Mouse (Mus musculus) liver, embryonic 16.5 days (tissue): ENCODE measurements at regions not wholly inside any gene's neighbourhood (a gene's known extent, or its start where the extent isn't known, plus 50 kb on each side); places are given as distances from the start of the nearest gene placed in this dataset.

Experiments
- ATAC-seq: fragments of 200-750 bp; cut with Nextera tagmentation; 2 replicates; pipeline ENCODE4 v1.8.0; 2017; ENCODE audit warnings: low read depth, mild to moderate bottlenecking, moderate number of reproducible peaks, moderate library complexity
- H3K27ac ChIP-seq: fragments of 300-500 bp; sonication (generic); 2 replicates; pipeline ENCODE4 v1.5.1; 2014; ENCODE audit warnings: mild to moderate bottlenecking, low read length
- H3K27me3 ChIP-seq: fragments of 300-500 bp; sonication (generic); 2 replicates; pipeline ENCODE4 v1.6.1; 2014; ENCODE audit warnings: low read depth, low read length, mixed read lengths; ENCODE audit not compliant: control insufficient read depth, insufficient read depth
- H3K36me3 ChIP-seq: fragments of 300-500 bp; sonication (generic); 2 replicates; pipeline ENCODE4 v1.6.1; 2014; ENCODE audit warnings: mild to moderate bottlenecking; ENCODE audit not compliant: control insufficient read depth, insufficient read depth
- H3K4me1 ChIP-seq: fragments of 300-500 bp; sonication (generic); 2 replicates; pipeline ENCODE4 v1.6.1; 2014; ENCODE audit warnings: low read depth, low read length, mixed read lengths; ENCODE audit not compliant: control insufficient read depth
- H3K4me2 ChIP-seq: fragments of 300-500 bp; sonication (generic); 2 replicates; pipeline ENCODE4 v1.6.1; 2014; ENCODE audit warnings: low read depth, low read length, mixed read lengths
- H3K4me3 ChIP-seq: fragments of 300-500 bp; sonication (generic); 2 replicates; pipeline ENCODE4 v1.5.1; 2014; ENCODE audit warnings: low read depth, mild to moderate bottlenecking, low read length
- H3K9ac ChIP-seq: fragments of 300-500 bp; sonication (generic); 2 replicates; pipeline ENCODE4 v1.6.1; 2014; ENCODE audit warnings: low read depth, low read length
- H3K9me3 ChIP-seq: fragments of 300-500 bp; sonication (generic); replicated peaks from 2 replicates; pipeline ENCODE4 v1.6.1; 2016; ENCODE audit warnings: low read length; ENCODE audit not compliant: control insufficient read depth
- WGBS: fragments of 180-500 bp; shearing (Covaris S2); extraction: QIAGEN DNeasy Blood & Tissue Kit; methylation state at CpG from one replicate; pipeline ENCODE4 v1.1.7; 2014; ENCODE audit not compliant: insufficient replicate concordance; 5-methylcytosine and 5-hydroxymethylcytosine counted together

DNA sequence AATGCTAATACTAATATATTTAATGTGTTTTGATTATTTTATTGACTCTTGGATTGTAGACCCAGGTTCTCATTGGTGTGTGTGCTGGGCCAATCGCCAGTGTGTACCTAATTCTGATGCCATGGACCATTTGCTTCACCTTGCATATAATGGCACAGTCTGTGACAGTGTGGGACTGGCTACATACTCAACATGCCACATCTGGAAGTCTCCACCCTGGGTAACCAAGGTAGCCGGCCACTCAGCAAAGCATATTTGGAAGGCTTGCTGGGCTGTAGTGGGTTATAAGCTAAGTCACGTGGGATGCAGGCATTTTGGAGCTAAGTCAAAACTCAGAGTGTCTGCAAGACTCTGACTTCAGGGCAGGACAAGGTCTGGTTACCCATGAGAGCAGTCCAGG, 115.3 kb upstream of the 1700021F07Rik start:
- no peak for ATAC-seq
- no peaks in the 10 kb centered on the region; the same call in 1 of the 2 replicates for H3K4me1 ChIP-seq
- H3K4me3 ChIP-seq = no peak overlapping the region
- WGBS = 60% methylated on average over 3 of the region's 3 CpGs
- no peaks in the 10 kb centered on the region for H3K36me3 ChIP-seq
- no peaks in the 10 kb centered on the region for H3K9me3 ChIP-seq
- H3K9ac ChIP-seq = no peak overlapping the region
- H3K27ac ChIP-seq = no peak overlapping the region
- no peaks in the 10 kb centered on the region for H3K27me3 ChIP-seq
- no peak overlapping the region for H3K4me2 ChIP-seq

DNA sequence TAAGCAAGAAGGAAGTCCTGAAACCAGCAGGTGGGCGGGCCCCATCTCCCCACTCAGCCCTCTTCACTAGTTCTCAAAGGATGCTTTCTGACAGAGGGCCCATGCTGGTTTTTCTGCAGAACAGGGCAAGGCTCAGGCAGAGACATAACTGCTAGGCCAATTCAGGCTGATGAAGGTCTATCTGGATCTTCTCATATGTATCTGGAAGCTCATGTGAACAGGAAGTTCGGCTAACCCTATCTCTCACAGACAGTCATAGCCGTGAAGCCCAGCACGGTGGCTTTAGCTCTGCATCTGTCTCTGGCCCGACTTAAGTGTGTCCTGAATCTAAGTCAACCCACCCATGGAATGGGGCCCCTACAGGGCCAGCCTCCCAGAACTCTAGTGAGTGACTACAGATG, 113.7 kb upstream of the 1700021F07Rik start:
- Histone ChIP-seq H3K9ac (no peak overlapping the region), H3K27ac (no peak overlapping the region), H3K4me2 (no peak overlapping the region), H3K9me3 (no peaks in the 10 kb centered on the region), H3K4me1 (no peaks in the 10 kb centered on the region; the same call in 1 of the 2 replicates), H3K4me3 (no peak overlapping the region), H3K27me3 (no peaks in the 10 kb centered on the region), H3K36me3 (no peaks in the 10 kb centered on the region)
- WGBS = 18% methylated on average over 5 of the region's 5 CpGs
- no peak; the same call in 1 of the 2 replicates for ATAC-seq

GRCm38 (mm10) chr2:173409433-173409832, 113.0 kb upstream of the 1700021F07Rik start:
- Histone ChIP-seq H3K27ac (no peak overlapping the region), H3K9ac (no peak overlapping the region), H3K9me3 (no peaks in the 10 kb centered on the region), H3K4me3 (no peak overlapping the region), H3K4me1 (no peaks in the 10 kb centered on the region; the same call in 1 of the 2 replicates), H3K27me3 (no peaks in the 10 kb centered on the region), H3K4me2 (no peak overlapping the region), H3K36me3 (no peaks in the 10 kb centered on the region)
- no peak for ATAC-seq
- WGBS = 21% methylated on average over 16 of the region's 16 CpGs

DNA sequence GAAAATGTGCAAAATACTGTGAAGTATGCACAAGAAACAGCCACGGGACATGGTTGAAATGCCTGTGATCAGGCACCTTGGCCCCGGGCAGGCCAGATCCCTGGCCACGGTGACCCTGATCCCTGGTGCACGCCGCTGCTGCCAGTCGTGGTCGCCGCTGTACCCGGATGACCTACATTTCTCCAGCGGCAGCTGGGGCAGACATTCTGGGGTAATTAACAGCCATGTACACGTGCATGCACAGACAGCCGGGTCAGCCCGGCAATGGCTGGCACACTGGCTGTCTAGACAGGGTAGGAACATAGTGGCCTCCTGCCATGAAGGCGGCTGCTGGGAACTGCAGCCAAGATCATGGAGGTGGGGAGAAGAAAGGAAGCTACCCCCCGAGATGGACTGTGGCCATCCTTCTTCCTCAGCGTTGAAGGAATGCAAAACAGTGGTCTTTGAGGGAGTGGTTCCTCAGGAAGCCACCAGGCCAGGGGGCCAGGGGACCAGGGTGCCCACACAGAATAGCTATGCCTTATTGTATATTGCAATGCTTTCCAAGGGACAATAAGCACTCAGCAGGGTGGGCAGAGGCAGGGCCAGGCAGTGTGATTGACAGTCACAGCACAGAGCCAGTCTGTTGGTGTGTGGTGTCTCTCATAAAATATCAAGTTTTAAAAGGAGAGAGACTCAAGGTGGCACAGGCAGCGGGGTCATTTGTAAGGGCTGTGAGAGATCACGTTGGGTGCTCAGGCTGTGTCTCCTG, 108.3 kb upstream of the 1700021F07Rik start:
- no peak overlapping the region for H3K4me2 ChIP-seq
- WGBS = 66% methylated on average over 18 of the region's 18 CpGs
- no peaks in the 10 kb centered on the region for H3K9me3 ChIP-seq
- H3K27me3 ChIP-seq = no peaks in the 10 kb centered on the region
- H3K36me3 ChIP-seq = no peaks in the 10 kb centered on the region
- H3K4me3 ChIP-seq = no peak overlapping the region
- H3K27ac ChIP-seq = no peak overlapping the region
- H3K4me1 ChIP-seq = no peaks in the 10 kb centered on the region; the same call in 1 of the 2 replicates
- ATAC-seq = no peak
- no peak overlapping the region for H3K9ac ChIP-seq

DNA sequence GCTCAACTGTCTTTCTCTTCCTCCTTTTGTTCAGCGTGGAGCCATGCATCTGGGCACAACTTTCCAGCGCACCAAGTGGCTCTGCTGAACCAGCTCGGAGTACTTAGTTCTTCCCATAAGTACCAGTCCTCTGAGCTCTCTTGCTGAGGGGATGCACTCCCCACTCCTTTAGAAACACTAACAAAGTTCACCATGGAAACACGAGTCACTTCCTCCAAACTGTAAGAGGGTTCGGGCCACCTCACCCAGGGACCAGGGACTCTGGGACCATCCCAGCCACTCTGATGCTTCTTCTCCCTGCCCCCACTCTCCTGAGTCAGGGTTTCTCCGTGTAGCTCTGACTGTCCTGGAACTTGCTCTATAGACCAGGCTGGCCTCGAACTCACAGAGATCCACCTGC, 107.0 kb upstream of the 1700021F07Rik start:
- Histone ChIP-seq H3K27me3 (no peaks in the 10 kb centered on the region), H3K4me1 (no peaks in the 10 kb centered on the region), H3K36me3 (no peaks in the 10 kb centered on the region), H3K9ac (no peak overlapping the region), H3K27ac (no peak overlapping the region), H3K4me3 (no peak overlapping the region), H3K9me3 (no peaks in the 10 kb centered on the region), H3K4me2 (no peak overlapping the region)
- ATAC-seq = no peak
- 48% methylated on average over 7 of the region's 7 CpGs for WGBS

DNA sequence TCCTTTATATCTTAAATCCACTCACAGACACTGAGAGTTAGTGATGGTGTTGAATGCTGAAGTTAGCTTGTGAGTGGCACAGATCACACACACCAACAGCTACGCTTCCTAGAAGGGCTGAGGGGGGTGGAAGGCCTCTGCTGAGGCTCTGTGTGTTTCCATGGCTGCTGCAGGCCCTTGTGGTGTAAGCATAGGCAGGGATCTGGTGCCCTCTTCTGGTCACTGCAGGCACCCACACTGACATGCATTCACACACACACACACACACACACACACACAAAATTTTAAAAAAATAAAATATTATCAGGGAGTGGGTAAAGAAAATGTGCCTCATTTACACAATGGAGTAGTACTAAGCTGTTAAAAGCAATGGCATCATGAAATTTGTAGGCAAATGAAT, 105.5 kb upstream of the 1700021F07Rik start:
- WGBS = 55% methylated on average over 1 of the region's 1 CpGs
- Histone ChIP-seq H3K27ac (no peak overlapping the region), H3K4me1 (no peaks in the 10 kb centered on the region), H3K27me3 (no peaks in the 10 kb centered on the region), H3K4me2 (no peak overlapping the region), H3K4me3 (no peak overlapping the region), H3K9ac (no peak overlapping the region), H3K9me3 (no peaks in the 10 kb centered on the region), H3K36me3 (no peaks in the 10 kb centered on the region)
- no peak for ATAC-seq

GRCm38 (mm10) chr2:173418951-173419350, 103.4 kb upstream of the 1700021F07Rik start:
- Histone ChIP-seq H3K36me3 (no peaks in the 10 kb centered on the region), H3K27ac (no peak overlapping the region), H3K9ac (no peak overlapping the region), H3K27me3 (no peaks in the 10 kb centered on the region), H3K4me2 (no peak overlapping the region), H3K4me3 (no peak overlapping the region), H3K9me3 (no peaks in the 10 kb centered on the region), H3K4me1 (no peaks in the 10 kb centered on the region)
- 67% methylated on average over 7 of the region's 7 CpGs for WGBS
- ATAC-seq = no peak

- no peaks in the 10 kb centered on the region for H3K4me1 ChIP-seq
- 64% methylated on average over 10 of the region's 10 CpGs for WGBS
- H3K4me3 ChIP-seq = no peak overlapping the region
- ATAC-seq = no peak
- H3K9ac ChIP-seq = no peak overlapping the region
- no peaks in the 10 kb centered on the region for H3K36me3 ChIP-seq
- no peak overlapping the region for H3K4me2 ChIP-seq
- H3K27ac ChIP-seq = no peak overlapping the region
- H3K9me3 ChIP-seq = no peaks in the 10 kb centered on the region
- no peaks in the 10 kb centered on the region for H3K27me3 ChIP-seq
These were observed 102.4 kb upstream of the 1700021F07Rik start for GRCm38 (mm10) chr2:173419972-173420391.

GRCm38 (mm10) chr2:173420481-173420880, 101.9 kb upstream of the 1700021F07Rik start:
- Histone ChIP-seq H3K4me2 (no peak overlapping the region), H3K4me3 (no peak overlapping the region), H3K4me1 (no peaks in the 10 kb centered on the region), H3K27me3 (no peaks in the 10 kb centered on the region), H3K36me3 (no peaks in the 10 kb centered on the region), H3K9me3 (no peaks in the 10 kb centered on the region), H3K27ac (no peak overlapping the region), H3K9ac (no peak overlapping the region)
- 47% methylated on average over 5 of the region's 5 CpGs for WGBS
- no peak for ATAC-seq
